ENCODE assay signal across 26 mouse cellular contexts in the genomic region with DNA sequence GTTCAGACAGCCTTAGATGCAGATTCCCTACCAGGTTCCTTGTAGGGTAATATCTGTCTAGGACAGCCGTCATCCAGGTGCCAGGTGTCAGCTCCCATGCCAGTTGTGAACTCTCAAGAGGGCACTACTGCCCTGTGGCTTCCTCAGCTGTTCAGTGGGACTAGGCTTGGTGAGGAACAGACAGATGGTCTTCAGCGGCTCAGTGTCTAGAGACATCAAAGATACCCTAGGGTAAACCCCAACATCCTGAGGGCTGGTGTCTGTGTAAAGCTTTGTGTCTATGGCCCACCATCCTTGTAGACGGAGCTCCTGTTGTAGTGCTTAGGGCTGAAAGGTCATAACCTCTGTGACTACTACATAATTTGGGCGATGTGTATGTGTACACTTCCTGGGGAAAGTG. TPM values are rescaled to one million over a fixed set of nuclear protein-coding genes. Genes with fewer than 3 reads are reported as not detected.
A peak's percentile ranks its signal among the peaks of the same experiment; 100 is the strongest.
DNase-seq lines count a peak whose midpoint lies in the region; ATAC-seq and TF ChIP-seq lines count a peak whose summit lies in the region.
"Had no signal": no experiment of that assay in that cellular context is flagged by ENCODE, and none has a peak within 500 bp of the region (broad histone marks: within the 10 kb centered on the region; RNA-seq: fewer than 3 reads in every experiment).

No protein-coding gene starts in this region.

- no peak overlapping the region for H3K4me2 ChIP-seq in myocyte (ENCODE audit: low read depth)
- H3K4me2 ChIP-seq: heart, embryonic 13.5 days; hindbrain, embryonic 14.5 days; liver, embryonic 12.5 days; neural tube, embryonic 12.5 days had no signal

- H3K27me3 ChIP-seq in myocyte (ENCODE audit: control insufficient read depth, insufficient read depth, insufficient read length), result no peaks in the 10 kb centered on the region
- H3K27me3 ChIP-seq: heart, embryonic 13.5 days had no signal

- no peaks in the 10 kb centered on the region for H3K79me2 ChIP-seq in myocyte (ENCODE audit: control insufficient read depth, insufficient read depth)

- H3K4me3 ChIP-seq in myocyte, result no peak overlapping the region
- H3K4me3 ChIP-seq: gastrocnemius, adult 2 months; heart, embryonic 13.5 days; liver, embryonic 12.5 days; neural tube, embryonic 12.5 days had no signal

- H3K36me3 ChIP-seq in myocyte (ENCODE audit: control insufficient read depth, insufficient read depth), result no peaks in the 10 kb centered on the region
- H3K36me3 ChIP-seq: heart, embryonic 13.5 days; liver, embryonic 12.5 days; neural tube, embryonic 12.5 days had no signal

- no peak for ATAC-seq in CD4-positive, CD25-positive, alpha-beta regulatory T cell, adult 4 months
- no peak for ATAC-seq in inflammation-experienced regulatory T-cells, adult 6 months
- ATAC-seq: forebrain, embryonic 16.5 days; liver, embryonic 12.5 days; liver, postnatal 0 days had no signal

- no peak overlapping the region for H3ac ChIP-seq in myocyte (ENCODE audit: control insufficient read depth, insufficient read length)

- TF ChIP-seq POLR2A in myocyte (IDR thresholded peaks at IDR 0.05; ENCODE audit: insufficient read length, low read depth), result no peak

- DNase-seq in CD4-positive, CD25-positive, alpha-beta regulatory T cell, adult 2 months (ENCODE audit: low read depth, low spot score), result peak; percentile 15
- peak; percentile 36 to 44 for DNase-seq in thymus, postnatal 10 days (ENCODE audit: low spot score in 2 of 2)
- DNase-seq in cerebellum, postnatal 14 days, result no peak
- no peak for DNase-seq in heart, adult 9 months (ENCODE audit: low spot score in 2 of 2)
- DNase-seq: adrenal gland, postnatal 25 days; cerebellum, adult 8-10 months; cerebellum, postnatal 36 days; gastrocnemius, adult 2 months; gastrocnemius, postnatal 36 days; heart, adult 18-20 months; heart, postnatal 10 days; kidney, adult 11 months; kidney, postnatal 14 days; liver, postnatal 0 days; lung, postnatal 4 days; midbrain, embryonic 14.5 days; right cerebral cortex, adult 18-20 months; spleen, adult 18-20 months had no signal

TF ChIP-seq in myocyte, 11 proteins besides CTCF, POLR2A, EP300 and RAD21:
- no peak for TF ChIP-seq REST (IDR thresholded peaks at IDR 0.05; ENCODE audit: insufficient read depth, insufficient read length)
- TF ChIP-seq CEBPB (IDR thresholded peaks at IDR 0.05; ENCODE audit: insufficient read depth, poor library complexity, severe bottlenecking), result no peak
- peak in 2 of 3 experiments; percentile 68 to 80 for TF ChIP-seq MYOG (IDR thresholded peaks at IDR 0.05; ENCODE audit: control insufficient read depth in 1 of 3, insufficient read depth in 1 of 3, insufficient read length in 2 of 3, low read depth in 2 of 3)
- no peak for TF ChIP-seq USF1 (IDR thresholded peaks at IDR 0.05; ENCODE audit: low read depth)
- peak in 2 of 3 experiments; percentile 77 to 79 for TF ChIP-seq MYOD1 (IDR thresholded peaks at IDR 0.05; ENCODE audit: control insufficient read depth in 1 of 3, insufficient read length in 2 of 3, low read depth in 2 of 3)

RNA-seq across cellular contexts. Expression of gene Metrnl, which starts 4.1 kb away (rescaled TPM):
- polyA plus RNA-seq in CD4-positive, CD25-positive, alpha-beta regulatory T cell, adult 4 months (2017; shearing (Covaris generic)), result under 1 TPM; 0.23 to 0.80 TPM
- polyA plus RNA-seq in myocyte (2012; fragmentation: generic; extraction: Trizol), result 44.0 TPM
- polyA plus RNA-seq in inflammation-experienced regulatory T-cells, adult 6 months (2017; shearing (Covaris generic)), result 1 to 10 TPM in 2 of 3 experiments, under 1 TPM in 1; 0.55 to 3.0 (median 2.1) TPM

RNA-seq across cellular contexts. Expression of gene B3gntl1, which starts 24.3 kb away (rescaled TPM):
- polyA plus RNA-seq in CD4-positive, CD25-positive, alpha-beta regulatory T cell, adult 4 months (2017; shearing (Covaris generic)), result 10 to 100 TPM; 11.3 to 18.8 TPM
- polyA plus RNA-seq in myocyte (2012; fragmentation: generic; extraction: Trizol), result 5.4 TPM
- polyA plus RNA-seq in inflammation-experienced regulatory T-cells, adult 6 months (2017; shearing (Covaris generic)), result 10 to 100 TPM in 2 of 3 experiments, 1 to 10 TPM in 1; 6.4 to 12.1 (median 10.7) TPM

Comparison
In these comparisons a context has a peak if more than half of its experiments do, and no peak if none do; other contexts are left out.
1. DNase-seq: peak in CD4-positive, CD25-positive, alpha-beta regulatory T cell, adult 2 months (single experiment) and thymus, postnatal 10 days (2 of 2); none in cerebellum, postnatal 14 days (0 of 2) and heart, adult 9 months (0 of 2).
2. RNA of gene Metrnl, which starts 4.1 kb away (polyA plus RNA-seq): 44.0 TPM in myocyte (single experiment); 0.55 to 3.0 TPM in inflammation-experienced regulatory T-cells, adult 6 months and 0.23 to 0.80 TPM in CD4-positive, CD25-positive, alpha-beta regulatory T cell, adult 4 months; every median in the first group is over 10 times any median in the second.